Mouse (Mus musculus) spleen, adult 2 months (tissue): Measurements from ENCODE around the gene Nav3.

Source experiments
- CTCF ChIP-seq: fragments of 200-500 bp; IDR thresholded peaks from 2 replicates; pipeline ENCODE4 v1.5.1; 2011; ENCODE audit warnings: mild to moderate bottlenecking, inconsistent platforms; ENCODE audit not compliant: insufficient read depth, insufficient read length, insufficient replicate concordance; ENCODE audit errors: extremely low read depth
- POLR2A ChIP-seq: fragments of 200-500 bp; IDR thresholded peaks from 2 replicates; pipeline ENCODE4 v1.6.1; 2011; ENCODE audit warnings: low read depth, low read length, inconsistent platforms

- TF ChIP-seq CTCF (no peak), POLR2A (no peak)
Observed at GRCm38 (mm10) chr10:109858568-109858967, 597.4 kb downstream of the Nav3 start.
